Mouse (Mus musculus) MN1 (cell line): Measurements from ENCODE around the gene Rhcg.

Experiments used
- DNase-seq: peaks from one replicate; pipeline ENCODE4 v3.0.0-alpha.2; 2016; ENCODE audit warnings: low spot score

Gene Rhcg

DNA sequence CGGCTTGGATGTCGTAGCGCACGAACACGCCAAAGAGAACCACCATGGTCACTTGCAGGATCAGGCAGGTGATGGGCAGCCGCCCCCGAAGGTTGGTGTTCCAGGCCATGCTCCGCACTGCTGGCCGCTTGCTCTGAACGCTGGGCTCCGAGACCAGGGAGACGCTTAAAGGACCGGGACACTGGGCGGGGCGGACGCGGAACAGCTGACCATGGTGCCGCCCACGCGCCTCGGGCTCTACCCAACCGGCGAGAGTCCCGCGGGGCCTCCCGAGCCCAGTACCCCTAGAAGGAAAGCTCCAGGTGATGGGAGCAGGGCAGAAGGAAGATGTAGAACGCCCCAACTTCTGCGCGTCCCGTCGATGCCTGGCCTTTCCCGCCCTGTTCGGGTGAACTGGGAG, at the start of gene Rhcg:
Gene Rhcg, minus strand, starts transcription at position 240 of the 400 bp plus-strand sequence.
- DNase-seq, result no peak

DNA sequence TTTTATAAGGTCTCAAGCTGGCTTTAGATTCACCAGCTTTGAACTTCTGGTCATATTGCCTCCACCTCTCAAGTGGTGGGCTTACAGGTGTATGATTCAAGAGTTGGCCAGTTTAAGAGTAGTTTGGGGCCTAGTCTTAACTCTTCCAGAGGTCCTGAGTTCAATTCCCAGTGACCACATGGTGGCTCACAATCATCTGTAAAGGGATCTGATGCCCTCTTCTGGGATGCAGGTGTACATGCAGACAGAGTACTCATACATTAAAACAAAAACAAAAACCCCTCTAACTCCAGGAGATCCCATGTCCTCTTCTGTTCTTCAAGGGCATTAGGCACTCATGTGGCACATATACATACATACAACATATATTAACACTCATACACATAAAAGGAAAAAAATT, 49.2 kb upstream of the Rhcg start:
- no peak for DNase-seq

DNA sequence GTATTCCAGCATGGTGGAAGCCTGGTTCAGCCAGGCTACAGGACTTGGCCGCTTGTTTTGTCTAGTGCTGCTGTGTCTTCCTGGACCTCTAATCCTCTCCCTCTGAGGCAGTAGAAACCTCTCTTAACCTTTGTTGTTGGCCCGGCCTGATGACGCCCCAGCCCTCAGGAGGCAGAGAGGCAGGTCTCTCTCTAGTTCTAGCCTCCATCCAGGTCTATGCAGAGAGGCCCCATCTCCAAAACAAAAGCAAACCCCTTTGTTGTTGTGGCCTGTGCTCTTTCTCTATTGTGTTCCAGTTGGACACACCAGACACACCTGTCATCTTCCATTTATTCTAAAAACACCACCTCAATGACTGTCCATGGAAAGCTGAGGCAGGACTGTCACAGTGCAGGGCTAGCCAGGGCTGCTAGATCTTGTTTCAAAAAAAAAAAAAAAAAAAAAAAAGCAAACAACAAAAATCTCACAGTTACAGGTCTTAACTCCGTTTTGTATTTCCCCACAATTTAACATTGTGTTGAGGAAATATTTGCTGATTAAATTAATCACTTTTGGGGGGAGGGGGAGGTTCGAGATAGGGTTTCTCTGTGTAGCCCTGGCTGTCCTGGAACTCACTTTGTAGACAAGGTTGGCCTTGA, 43.9 kb upstream of the Rhcg start:
- DNase-seq, result no peak

DNA sequence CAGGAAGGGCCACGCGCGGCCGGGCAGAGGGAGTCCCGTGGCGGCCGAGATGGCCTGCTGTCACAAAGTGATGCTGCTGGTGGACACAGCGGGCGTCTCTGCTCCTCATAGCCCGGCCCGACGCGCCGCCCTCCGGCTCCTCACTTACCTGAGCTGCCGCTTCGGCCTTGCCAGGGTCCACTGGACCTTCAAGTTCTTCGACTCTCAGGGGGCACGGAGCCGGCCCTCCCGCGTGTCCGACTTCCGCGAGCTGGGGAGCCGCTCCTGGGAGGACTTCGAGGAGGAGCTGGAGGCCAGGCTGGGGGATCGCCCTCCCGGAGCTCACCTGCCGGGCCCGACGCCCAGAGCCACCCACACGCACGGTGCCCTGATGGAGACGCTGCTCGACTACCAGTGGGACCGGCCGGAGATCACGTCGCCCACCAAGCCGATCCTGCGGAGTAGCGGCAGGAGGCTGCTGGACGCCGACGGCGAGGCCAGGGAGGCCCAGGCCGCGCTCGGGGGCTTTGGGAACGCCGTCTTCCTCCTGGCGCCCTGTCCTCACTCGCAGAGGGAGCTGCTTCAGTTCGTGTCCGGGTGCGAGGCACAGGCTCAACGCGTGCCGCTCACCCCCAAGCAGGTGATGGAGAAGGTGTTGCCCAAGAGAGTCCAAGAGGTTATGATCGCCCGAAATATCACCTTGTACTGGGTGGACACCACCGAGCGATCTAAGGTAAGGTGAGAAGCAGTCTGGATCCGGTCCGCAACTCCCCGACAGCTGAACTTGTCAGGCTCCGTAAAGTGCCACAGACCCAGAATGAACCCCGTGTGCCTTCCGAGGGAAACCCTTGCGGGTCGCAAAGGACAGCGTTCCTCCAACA, 43.1 kb upstream of the Rhcg start:
- DNase-seq, result peak; percentile 9

DNA sequence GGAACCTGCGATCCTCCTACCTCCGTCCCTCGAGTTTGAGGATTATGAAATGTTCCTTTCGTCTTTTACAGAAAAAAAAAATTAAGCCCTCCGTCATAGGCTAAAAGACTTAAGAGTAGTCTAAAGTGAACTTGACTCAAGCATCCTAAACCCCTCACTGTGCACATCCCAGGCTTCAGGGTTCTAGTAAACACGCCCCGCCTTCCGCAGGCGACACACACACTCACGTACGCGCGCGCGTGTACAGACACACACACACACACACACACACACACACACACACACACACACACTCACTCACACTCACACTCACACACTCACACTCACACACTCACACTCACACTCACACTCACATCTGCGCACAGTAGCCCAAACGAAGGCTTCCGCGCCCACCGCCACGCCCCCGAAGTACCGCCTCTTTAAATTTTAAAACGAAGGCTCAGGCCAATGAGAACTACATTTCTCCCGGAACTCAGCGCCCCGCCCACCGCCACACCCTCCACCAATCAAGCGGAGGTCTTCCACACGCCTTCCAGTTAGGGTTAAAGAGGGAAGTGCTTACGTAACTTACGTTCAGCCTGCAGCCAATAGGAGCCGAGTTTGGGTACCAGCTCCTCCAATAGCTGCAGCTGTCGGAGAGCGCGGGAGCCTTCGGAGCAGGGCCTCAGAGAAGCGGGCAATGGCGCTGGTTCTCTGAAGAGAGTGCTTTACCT, 42.3 kb upstream of the Rhcg start, which contains the start of gene Ticrr:
Gene Ticrr, plus strand, starts transcription at position 619 of the 713 bp plus-strand sequence.
- DNase-seq, result peak; percentile 98

DNA sequence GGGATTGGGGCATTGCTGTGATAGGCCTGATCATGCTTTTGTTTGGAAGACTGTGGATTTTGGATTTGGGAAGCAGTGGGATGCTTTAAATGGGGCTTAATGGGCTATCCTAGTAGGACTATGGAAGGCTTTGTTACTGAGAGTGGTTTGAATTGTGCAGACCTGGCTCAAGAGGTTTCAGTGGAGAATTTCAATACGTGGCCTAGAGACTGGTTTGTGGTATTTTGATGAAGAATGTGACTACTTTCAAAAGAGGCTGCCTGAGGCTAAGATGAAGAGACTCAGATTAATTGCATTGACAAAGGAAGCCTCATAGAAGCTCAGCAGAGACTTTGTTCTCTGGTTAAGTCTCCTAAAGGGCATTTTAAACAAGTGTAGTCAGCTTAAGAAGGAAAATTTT, 37.1 kb upstream of the Rhcg start:
- no peak for DNase-seq

DNA sequence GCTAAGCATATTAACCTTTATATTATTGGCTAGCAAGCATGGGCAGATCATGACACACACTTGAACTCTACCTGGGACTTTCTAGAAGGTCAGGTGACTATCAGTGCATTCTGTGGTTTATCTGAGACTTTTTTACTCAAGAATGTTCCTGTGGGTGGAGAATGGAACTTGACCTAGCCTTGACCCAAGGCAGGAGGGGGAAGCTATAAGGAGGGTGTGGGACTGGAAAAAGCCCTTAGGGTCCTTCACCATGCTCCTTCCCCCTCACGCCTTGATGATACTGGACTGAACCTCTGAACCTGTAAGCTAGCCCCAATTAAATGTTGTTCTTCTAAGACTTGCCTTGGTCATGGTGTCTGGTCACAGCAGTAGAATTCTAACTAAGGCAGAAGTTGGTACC, 36.7 kb upstream of the Rhcg start:
- DNase-seq, result no peak

DNA sequence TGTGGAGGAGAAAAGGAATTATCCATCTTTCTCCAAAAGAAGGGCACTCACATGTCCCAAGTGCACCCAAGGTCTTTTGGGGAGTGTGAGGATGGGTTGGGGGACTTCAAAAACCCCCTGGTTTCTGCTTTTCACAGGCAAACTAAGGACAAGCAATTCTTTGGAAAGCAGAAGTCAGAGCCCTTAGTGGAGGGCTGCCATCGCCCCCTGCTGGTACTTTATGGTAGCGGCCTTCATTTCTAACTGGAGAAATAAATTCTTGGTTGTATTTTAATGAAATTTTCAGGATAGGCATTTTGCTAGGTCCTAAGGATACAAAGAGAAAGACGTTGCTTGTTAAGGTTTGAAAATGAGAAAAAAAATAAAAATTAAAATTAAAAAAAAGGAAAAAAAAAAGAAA, 31.5 kb upstream of the Rhcg start:
- peak; percentile 31 for DNase-seq

DNA sequence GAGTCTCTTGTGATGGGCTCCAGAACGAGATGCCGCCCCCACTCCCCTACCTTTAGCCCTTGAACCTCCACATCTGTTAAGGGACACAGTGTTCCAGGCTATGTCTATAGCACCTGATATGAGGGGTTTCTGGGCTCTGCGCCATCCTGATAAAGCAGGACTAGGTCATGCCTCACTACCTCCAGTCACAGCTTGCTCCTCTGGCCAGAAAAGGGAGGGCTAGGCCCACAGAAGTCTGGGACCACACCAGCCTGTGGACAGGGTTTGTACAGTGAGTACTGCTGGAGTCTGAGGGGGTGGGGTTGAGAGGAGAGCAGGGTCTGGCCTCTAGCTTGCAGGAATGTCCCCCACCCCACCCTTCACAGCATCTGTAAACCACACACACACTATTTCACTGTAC, 29.8 kb upstream of the Rhcg start:
- DNase-seq, result no peak

DNA sequence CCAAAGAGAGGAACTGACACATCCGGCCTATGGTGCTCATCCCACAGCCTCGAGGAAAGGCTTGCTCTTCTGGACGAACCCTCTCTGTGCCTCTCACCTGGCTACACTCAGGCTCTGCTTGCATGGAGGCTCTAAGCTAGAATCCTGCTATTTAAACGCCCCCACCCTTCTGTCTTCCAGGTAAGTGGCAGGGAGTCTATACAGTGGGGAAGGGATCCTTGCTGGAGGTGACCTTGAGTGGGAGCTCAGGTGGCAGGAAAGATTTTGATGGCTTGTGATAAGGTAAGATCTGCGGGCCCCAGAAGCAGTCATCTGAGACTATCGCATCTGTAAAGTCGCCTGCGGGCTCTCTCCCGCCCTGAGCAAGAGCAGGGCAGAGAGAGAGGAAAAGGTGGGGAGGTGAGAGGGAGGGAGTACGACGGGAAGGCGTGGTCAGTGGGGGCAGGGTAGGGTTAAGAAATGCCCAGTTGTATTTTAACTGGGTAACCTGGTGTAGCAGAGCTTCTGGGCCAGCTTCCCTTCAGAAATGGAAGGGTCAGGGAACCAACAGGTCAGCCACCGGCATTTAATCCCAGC, 14.4 kb upstream of the Rhcg start:
- DNase-seq, result no peak

DNA sequence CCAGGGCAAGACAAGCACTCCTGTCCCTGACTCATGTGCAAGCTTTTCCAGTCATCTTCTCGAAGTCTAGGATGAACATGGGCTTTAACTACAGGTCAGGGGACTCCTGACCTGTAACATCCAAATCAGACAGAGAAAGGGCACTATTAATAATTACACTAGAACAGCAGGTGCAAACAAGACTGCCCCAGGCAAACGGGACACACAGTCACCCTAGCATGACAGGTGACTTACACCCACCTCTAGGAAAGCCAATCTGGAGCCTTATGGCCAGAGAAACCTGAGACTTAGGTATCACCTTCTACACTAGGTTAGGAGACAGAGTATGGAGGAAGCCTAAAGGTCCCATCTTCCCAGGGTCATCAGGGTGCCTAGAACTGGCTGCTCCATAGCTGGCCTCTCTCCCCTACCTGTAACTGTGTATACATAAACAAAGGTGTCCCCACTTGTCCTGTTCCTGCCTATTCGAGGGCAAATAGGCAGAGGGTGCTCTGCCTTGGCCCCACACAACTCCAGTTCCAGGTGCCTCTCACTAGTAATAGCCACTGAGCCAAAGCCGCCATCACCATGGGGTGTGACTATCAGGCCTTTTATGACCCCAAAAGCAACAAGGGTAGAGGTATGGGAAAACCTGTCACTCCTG, 10.9 kb upstream of the Rhcg start:
- no peak for DNase-seq

DNA sequence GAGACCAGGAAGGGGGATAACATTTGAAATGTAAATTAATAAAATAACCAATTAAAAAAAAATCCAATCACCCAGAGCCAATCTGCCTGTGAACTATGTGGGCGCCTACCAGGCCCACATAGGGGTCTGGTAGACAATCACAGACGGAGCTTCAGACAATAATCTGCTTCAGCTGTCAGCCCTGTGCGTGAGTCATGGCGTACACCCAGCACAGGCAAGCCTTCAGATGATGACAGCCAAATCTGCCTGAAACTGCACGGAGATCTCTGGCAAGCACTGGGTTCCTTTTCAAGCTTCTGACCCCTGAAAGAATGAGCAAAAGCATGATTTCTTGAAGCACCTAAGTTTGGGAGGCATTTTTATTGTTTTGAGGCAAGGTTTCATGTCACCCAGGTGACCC, 8.7 kb upstream of the Rhcg start:
- DNase-seq, result no peak

DNA sequence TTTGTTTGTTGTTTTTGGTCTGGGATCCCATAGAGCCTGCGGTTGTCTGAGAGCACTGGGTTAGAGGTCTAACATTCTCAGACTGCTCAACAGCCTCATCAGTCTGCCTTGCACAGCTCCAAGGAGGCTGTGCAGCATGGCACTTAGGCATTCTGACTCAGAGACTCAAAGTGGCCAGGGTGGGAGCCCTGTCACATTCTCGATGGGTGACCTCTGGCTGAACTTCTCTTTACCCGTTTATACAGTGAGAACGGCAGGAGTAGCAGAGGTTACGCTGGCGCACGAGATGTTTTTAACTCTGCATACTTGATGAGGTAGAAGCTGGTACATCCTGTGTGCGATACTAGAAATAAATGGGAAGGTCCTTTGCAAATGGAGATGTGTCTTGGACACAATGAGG, 5.6 kb upstream of the Rhcg start:
- DNase-seq, result no peak

DNA sequence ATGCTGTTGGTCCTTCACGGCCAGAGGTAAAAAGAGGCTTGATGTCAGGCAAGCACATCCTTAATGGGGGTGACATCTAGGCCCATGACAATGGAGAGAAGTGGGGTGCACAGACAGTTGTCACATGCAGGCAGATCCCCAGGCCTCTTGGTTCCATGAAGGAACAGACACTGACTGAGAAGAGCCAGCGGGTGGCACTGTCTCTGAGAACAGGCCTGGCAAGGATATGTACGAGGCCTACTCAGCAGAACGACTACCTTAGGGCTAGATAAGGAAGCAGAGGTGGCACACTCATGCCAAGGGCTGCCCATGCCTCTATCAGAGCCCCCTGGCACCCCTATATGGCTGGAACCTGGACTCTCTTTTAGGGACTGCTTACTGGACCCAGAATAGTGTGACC, 2.0 kb upstream of the Rhcg start:
- no peak for DNase-seq

DNA sequence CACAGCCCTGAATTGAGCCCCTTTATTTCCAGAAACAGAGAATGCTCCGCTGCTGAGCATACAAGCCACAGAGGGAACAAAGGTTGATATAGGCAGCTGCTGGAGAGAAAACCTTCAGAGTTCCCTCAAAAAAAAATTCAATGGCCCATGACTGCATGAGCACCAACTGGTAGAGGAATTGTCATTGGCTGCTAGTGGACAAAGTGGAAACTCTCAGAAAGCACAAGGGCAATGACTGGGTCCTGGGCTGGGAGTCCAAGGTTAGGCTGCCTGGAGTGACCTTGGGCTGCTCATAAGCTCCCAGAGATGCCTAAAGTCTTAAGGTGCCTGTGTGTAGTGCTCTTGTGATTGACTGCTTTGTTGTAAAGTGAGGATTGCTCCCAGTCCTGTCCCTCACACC, 1.5 kb downstream of the Rhcg start:
- no peak for DNase-seq

DNA sequence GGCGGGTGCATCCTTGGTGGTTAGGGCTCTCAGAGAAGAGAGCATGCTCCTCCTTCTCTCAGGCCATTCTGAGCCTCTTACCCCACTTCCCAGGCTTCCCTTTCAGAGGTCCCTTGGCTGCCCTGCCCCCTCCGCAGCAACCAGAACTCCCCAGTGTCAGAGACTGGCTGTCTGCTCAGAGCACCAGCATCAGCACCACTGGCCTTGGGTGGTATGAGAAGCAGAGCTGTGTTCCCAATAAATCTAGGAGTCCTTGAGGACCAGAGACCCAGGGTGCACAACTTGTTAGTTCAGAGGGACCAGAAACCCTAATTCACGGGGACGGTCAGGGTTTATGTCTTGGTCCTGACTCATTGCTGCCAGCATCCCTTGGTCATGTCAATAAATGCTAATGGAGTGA, 2.4 kb downstream of the Rhcg start:
- DNase-seq, result no peak

DNA sequence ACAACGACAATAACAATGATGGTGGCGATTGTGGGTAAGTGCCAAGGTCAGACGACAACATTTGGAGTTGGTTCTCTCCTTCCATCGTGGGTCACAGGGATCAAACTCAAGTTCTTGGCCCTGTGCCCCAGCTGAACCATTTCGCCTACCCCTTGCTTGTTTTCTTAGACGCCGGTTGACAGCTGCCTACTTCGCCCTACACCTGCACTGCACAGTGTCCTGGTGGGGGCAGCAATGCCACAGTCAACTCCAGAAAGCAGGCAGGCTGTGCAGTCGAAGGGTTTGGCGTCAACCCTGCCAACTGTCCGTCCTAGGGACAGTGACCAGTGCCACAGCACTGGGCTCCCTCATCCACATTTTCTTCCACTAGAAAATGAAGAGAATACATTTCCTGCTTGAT, 4.1 kb downstream of the Rhcg start:
- no peak for DNase-seq

DNA sequence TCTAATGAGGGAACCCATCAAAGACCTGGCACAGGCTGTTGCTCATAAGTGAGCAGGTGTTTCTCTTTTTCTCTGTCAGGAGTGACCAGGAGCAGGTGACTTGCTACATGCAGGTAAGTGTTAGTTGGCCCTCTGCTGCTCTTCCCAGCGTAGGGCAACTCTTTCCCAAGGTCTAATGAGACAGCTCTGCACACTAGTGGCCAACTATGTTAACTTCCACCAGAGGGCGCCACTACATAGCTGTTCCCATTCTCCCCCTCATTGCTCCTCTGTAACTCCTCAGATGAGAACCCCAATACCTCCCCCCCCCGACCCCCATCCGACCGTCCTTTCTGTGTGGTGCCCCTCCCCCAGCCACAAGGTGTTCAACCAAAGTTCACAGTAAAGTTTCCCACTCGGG, 4.7 kb downstream of the Rhcg start:
- DNase-seq, result peak; percentile 34

DNA sequence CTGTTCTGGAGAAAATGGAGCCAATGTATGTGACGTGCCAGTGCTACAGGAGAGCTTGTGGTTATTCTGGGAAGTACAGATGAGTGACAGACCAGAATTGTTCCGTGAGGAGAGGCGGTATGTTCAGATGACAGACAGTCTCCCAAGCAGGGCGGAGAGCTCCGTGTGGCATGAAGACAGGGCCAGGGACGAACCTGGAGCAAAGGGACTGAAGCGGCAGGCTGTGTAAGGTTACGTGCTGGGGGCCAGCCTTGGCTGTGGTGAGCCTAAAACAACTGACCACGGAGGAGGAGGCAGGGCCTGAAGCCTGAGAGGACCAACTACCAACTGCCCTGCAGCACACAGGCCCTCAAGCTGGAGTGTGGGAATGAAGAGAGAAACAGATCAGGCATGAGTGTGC, 5.6 kb downstream of the Rhcg start:
- DNase-seq, result no peak

DNA sequence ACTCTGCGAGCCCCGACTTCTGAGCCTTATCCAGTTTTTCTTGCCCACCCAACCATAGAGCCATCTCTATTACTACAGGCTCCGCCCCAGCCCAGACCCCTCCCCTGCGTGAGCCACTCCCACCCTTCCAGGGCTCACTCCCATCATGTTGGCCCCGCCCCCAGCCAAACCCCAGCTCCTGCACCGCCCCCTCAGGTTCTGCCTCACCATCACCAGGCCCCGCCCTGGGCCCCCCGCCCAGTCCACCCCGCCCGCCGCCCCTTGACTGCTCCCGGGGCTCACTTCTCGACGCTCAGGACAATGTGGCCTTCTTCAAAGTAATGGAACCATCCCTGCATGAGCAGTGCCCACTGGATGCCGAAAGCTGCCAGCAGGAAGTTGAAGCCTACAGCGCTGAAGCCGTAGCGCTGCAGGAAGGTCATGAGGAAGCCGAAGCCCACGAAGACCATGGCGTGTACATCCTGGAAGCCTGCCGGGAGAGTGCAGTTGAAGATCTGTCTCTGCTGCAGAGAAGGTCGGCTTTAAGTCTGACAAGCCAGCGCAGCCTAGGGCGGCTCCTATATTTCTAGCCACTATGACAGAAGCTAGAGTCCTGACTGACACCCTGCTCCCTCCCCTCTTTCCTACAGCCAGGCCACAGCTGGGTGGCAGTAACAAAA, 10.1 kb downstream of the Rhcg start:
- DNase-seq, result no peak

DNA sequence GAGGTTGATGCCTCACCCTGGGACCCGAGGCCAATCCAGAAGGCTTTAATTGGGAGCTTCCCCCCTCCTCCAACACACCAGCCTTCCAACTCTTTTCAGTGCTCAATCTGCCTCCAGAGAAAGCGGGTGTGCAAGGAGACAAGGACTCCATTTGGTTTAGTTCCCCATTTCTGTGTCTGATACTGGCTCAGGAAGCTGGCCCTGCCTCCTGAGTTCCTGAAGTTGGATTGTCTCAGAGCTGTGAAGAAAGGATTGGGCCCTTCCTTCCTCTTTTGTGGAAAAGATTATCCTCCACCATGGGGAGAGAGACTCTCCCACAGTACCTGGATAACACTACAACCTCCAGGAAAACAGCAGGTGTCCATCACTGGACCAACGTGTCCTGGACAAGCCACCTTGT, 10.7 kb downstream of the Rhcg start:
- no peak for DNase-seq

DNA sequence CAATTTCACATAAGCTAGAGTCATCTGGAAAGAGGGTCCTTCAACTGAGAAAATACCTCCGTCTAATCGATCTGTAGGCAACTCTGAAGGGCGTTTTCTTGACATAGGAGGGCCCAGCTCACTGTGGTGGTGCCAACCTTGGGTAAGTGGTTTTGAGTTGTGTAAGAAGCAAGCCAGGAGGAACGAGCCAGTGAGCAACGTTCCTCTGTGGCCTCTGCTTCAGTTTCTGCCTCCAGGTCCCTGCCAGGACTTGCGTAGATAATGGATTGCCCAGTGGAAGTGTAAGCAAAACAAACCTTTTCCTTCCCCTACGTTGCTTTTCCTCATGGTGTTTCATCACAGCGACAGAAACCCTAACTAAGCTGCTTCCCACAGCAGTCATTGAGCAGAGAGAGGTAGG, 15.5 kb downstream of the Rhcg start:
- DNase-seq, result no peak
